Mouse (Mus musculus): ENCODE results near the gene Gm38431. TPM values are rescaled to one million over a fixed set of nuclear protein-coding genes. Genes with fewer than 3 reads are reported as not detected.

Gm38431 gene
- total RNA-seq, 2 experiments from 2014 or later: 2.2 to 4.2 TPM

DNA sequence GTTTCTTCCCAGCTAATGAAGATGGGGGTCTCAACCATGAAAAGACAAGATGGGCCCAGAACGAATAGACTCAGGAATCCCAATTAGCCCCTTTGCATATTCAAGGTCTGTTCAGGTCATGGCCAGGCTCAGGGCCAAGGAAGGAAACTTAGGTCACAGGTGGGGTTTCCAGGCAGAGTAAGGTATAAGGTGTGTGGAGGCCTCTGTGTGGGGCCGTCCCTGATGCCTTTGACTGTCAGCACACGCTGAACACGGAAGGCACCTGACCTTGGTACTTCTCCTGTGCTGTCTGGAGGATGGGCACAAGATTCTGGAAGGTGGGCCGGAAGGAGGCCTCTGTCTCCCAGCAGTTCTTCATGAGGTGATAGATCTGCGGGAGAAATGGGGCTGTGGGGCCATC, 13.0 kb upstream of the Gm38431 start:
- Histone ChIP-seq H3K27ac (no peak overlapping the region), H3K4me3 (no peak overlapping the region)
- intact Hi-C loops (cut with DNase I): no loop called here
- TF ChIP-seq CTCF (IDR thresholded peaks at IDR 0.05): no peak
- DNase-seq (ENCODE audit: extremely low spot score in 1 of 2, low spot score in 2 of 2): no peak

DNA sequence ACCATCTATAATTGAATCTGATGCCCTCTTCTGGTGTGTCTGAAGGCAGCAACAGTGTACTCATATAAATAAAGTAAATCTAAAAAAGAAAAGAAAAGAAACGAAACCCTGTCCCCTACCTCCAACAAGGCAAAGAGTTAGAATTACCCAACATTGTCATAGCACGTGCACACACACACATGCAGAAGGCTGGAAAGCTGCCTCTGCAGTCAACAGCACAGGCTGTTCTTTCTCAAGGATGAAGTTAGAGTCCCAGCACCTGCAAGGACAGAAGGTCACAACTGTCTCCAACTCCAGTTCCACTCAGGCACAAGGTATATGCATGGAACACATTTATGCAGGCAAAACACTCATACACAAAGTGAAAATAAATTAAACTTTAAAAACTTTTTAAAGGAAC, 10.3 kb upstream of the Gm38431 start:
- intact Hi-C loops (cut with DNase I): no loop called here
- H3K4me3 ChIP-seq: no peak overlapping the region
- no peak overlapping the region for H3K27ac ChIP-seq
- TF ChIP-seq CTCF (IDR thresholded peaks at IDR 0.05): no peak
- DNase-seq (ENCODE audit: extremely low spot score in 1 of 2, low spot score in 2 of 2): no peak

DNA sequence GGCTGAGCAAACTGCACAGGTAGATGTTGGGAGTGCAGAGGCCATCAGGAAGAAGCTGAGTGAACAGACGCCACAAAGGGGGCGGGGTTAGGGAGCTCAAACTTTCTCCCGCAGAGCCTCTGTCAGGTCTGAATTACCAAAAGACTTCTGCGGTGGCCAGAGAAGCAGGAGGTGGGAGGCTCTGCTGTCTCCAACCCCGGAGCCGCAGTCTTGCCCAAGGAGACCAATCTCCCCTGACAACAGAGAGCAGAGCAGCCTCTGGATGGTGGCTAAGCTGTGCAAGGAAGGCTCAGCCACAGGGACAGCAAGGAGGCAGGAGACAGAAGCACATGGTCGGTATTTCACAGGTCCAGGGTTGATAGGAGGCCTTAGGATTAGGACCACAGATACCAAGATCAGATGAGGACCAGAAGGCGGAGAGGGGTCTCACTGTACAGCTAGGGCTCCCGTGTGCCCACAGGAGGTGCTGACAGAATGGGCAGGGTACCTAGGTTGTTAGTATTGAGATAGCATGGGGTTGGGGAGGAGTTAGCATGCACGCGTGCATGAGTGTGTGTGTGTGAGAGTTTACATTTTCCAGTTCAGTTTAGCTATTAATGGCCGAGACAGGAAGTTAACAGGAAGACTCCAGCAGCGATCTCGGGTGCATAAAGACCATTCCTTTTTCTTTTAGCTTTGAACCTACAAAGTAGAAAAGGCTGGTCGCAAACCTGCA, 8.8 kb upstream of the Gm38431 start:
- TF ChIP-seq CTCF (IDR thresholded peaks at IDR 0.05): no peak
- DNase-seq (ENCODE audit: extremely low spot score in 1 of 2, low spot score in 2 of 2): no peak
- Histone ChIP-seq H3K4me3 (no peak overlapping the region), H3K27ac (no peak overlapping the region)
- intact Hi-C loops (cut with DNase I): no loop called here

DNA sequence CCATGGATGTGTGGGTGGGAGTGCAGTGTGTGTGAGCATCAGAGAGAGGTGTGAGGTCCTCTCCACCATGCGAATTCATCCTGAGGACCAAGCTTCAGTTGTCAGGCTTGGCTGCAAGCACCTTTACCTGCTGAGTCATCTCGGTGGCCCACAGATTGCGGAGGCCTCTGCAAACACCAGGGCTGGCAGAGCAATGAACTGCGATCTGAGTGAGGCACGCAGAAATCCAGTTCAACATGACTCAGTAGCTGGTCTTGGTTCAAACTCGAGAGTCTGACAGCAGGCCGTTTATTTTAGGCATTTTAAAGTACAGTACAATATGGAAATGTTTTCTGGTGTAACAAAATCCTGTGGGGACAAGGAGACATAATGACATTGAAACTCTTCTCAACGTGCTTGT, 6.0 kb upstream of the Gm38431 start:
- no peak for TF ChIP-seq CTCF (IDR thresholded peaks at IDR 0.05)
- Histone ChIP-seq H3K4me3 (no peak overlapping the region), H3K27ac (peak overlapping the region; percentile 73)
- DNase-seq (ENCODE audit: extremely low spot score in 1 of 2, low spot score in 2 of 2): peak; percentile 50 to 65
- intact Hi-C loops (cut with DNase I): no loop called here

DNA sequence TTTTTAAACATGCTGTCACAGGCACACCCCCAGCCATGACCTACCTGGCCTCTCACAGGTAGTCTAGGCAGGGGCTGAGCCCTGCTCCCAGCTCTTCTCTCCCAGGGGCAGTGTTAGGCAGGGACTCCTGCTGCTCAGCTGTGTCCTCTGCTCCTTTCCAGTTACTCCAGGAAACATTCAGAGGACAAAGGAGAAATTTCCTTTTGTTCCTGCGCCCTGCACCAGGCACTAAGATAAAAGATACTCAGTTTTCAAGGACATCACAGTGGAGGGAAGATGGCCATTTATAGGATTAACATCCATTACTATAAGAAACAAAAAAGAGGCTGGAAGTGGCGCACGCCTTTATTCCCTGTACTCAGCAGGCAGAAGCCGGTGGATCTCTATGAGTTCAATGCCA, 4.2 kb upstream of the Gm38431 start:
- TF ChIP-seq CTCF (IDR thresholded peaks at IDR 0.05): no peak
- no peak for DNase-seq (ENCODE audit: extremely low spot score in 1 of 2, low spot score in 2 of 2)
- intact Hi-C loops (cut with DNase I): no loop called here
- Histone ChIP-seq H3K4me3 (no peak overlapping the region), H3K27ac (no peak overlapping the region)

DNA sequence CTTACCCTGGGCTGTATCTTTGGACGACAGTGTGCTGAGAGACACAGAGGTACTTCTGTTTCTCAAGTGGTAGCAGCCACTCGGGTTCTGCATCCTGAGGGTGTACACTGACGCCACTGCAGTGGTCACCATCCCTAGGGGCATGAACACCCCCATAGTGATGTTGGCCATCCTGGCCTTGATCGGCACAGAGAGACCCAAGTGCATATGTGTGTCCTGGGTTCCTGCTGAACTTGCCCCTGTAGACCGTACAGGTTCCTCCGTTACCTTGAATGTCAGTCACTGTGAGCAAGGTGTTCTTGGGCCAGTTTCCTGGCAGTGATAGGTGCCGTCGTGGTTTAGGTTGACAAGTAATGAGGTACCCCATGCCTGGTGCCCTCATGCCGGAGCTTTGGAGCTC, 1.6 kb upstream of the Gm38431 start:
- DNase-seq (ENCODE audit: extremely low spot score in 1 of 2, low spot score in 2 of 2): no peak
- intact Hi-C loops (cut with DNase I): loop anchor here (5.0 kb wide), 1 partner anchor 61 kb away; the partner anchor contains the start of gene Icam5
- no peak for TF ChIP-seq CTCF (IDR thresholded peaks at IDR 0.05)

DNA sequence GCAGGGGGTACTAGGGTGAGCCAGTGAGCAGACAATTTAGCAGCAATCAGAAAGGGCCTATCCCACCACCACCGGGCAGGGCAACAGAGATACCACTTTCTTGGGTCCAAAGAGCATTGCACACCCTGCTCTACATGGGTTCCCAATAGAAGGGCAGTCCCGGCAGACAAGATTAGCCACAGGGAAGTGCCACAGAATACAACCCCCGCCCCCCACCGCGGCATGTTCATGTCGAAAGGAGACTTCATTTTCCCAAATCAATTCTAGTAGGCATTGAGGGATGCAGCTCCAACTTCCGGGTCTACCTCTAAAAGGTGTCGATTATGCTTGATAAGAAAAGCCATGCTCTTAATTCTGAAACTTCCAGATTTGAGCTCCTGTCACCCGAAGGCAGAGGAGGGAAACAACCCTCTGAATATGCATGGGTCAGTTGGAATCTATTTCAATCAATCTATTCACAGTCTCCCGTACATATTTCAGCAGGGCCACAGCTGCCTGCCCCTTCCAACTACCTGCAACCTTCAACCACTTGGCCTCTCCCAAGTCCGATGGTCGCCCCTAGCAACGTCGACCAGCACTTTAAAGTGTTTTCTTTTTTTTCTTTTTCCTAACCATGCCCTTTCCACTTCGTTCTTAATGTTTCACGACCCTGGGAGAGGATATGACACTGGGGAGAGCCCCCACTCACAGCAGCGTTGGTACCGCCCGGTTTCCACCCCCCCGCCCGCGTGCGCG, 658 bp downstream of the Gm38431 start:
- DNase-seq (ENCODE audit: extremely low spot score in 1 of 2, low spot score in 2 of 2): no peak
- TF ChIP-seq CTCF (IDR thresholded peaks at IDR 0.05): no peak
- peak overlapping the region; percentile 84 for H3K4me3 ChIP-seq
- H3K27ac ChIP-seq: peak overlapping the region; percentile 89
- intact Hi-C loops (cut with DNase I): loop anchor here (5.0 kb wide), 1 partner anchor 59 kb away; the partner anchor contains the start of gene Icam5

More for the DNA sequence above, 1.6 kb upstream of the Gm38431 start:
- no peak overlapping the region for H3K27ac ChIP-seq
- H3K4me3 ChIP-seq: no peak overlapping the region

DNA sequence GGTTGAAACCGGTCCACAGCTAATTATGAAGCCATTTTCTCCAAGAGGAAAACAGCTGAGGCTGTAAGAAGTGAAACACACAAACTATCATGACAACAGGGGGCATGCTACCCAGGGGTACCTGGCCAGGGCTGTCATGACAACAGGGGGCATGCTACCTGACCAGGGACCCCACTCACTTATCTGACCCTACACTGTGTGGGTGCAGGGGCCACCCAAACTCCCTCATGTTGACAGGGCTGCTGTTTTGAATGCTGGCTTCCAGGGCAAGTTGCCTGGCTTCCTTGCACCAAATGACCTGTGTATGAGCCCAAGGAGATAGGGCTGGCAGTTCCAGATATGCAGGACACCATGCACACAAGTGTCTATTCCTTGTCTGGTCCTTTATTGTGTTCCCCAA, 1.3 kb downstream of the Gm38431 start:
- no peak for DNase-seq (ENCODE audit: extremely low spot score in 1 of 2, low spot score in 2 of 2)
- TF ChIP-seq CTCF (IDR thresholded peaks at IDR 0.05): no peak
- Histone ChIP-seq H3K27ac (no peak overlapping the region), H3K4me3 (peak overlapping the region; percentile 84)
- intact Hi-C loops (cut with DNase I): loop anchor here (5.0 kb wide), 1 partner anchor 58 kb away; the partner anchor contains the start of gene Icam5

DNA sequence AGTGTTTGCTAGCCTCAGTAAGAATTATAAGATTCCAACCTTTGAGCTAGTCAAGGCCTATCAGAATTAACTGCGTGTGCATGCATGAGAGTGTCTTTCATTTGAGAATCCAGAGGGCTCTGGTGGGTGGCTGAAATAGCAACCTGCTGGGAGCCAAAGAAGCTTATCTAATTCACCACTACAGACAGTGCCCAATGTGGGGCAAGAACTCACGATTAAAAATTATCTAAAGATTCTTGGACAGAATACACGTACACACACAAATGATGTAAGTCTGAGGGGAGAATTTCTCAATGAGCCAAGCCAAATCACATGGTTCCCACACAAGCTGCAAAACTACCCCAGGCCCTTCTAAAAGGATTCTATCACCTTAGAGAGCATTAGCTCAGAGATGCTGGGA, 8.5 kb downstream of the Gm38431 start:
- intact Hi-C loops (cut with DNase I): no loop called here
- no peak for DNase-seq (ENCODE audit: extremely low spot score in 1 of 2, low spot score in 2 of 2)
- no peak overlapping the region for H3K4me3 ChIP-seq
- H3K27ac ChIP-seq: no peak overlapping the region
- no peak for TF ChIP-seq CTCF (IDR thresholded peaks at IDR 0.05)

DNA sequence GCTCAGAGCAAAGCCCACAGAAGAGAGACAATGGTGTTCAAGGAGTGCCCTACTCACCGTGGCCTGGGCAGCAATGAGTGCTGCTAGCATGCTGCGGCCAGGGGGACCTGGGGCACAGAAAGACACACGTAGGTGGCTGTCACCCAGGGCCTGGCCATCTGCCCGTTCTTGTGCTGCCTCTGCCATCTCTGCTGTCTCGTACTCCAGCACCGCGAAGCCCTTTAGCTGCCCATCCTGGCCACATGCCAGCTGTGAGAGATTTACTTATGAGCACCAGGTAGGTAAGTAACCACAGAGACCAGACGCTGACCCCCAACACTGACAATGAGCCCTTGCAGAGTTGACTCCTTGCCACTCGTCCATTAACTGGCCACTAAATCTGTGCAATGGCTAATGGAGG, 10.7 kb downstream of the Gm38431 start:
- intact Hi-C loops (cut with DNase I): no loop called here
- no peak for DNase-seq (ENCODE audit: extremely low spot score in 1 of 2, low spot score in 2 of 2)
- Histone ChIP-seq H3K4me3 (no peak overlapping the region), H3K27ac (no peak overlapping the region)
- no peak for TF ChIP-seq CTCF (IDR thresholded peaks at IDR 0.05)

DNA sequence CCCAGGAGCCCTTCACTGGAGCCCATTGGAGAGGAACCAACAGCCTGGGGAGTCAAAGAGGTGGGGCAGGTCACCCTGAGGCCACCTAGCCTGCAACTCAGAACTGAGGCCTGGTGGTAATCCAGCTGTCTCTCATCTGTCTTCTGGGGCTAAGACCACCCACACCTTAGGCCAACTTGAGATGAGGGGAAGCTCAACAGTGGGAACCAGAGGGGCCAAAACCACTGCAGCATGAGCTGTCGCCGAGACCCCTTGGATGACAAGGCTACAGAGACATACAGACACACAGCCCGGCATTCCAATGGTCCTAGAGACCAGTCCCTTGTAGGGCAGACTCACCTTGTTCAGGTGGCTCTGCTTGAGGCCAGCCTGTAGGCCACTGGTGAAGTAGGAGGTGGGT, 16.2 kb downstream of the Gm38431 start:
- Histone ChIP-seq H3K27ac (no peak overlapping the region), H3K4me3 (no peak overlapping the region)
- DNase-seq (ENCODE audit: extremely low spot score in 1 of 2, low spot score in 2 of 2): no peak
- intact Hi-C loops (cut with DNase I): no loop called here
- no peak for TF ChIP-seq CTCF (IDR thresholded peaks at IDR 0.05)

DNA sequence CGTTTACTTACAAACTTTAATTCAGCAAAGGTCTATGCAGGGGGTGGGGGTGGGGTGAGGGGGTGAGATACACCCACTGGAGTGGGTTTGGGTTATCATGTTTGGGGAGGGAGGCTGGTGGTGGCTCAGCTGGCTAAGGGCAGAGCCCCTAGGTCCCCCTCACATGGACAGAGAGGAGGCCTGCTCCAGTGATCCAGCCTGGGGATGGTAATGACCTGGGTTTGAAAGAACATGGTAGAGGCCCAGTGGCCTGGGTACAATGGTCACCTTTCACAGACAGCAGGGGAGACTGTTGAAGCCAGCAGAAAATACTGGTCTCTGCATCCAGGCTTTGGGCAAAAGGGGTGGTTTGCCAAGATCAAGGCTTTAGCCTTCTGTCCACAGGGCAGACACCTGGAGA, 17.6 kb downstream of the Gm38431 start:
- H3K4me3 ChIP-seq: no peak overlapping the region
- TF ChIP-seq CTCF (IDR thresholded peaks at IDR 0.05): no peak
- DNase-seq (ENCODE audit: extremely low spot score in 1 of 2, low spot score in 2 of 2): no peak
- intact Hi-C loops (cut with DNase I): loop anchor here (5.0 kb wide), 1 partner anchor 177 kb away; the partner anchor contains the start of gene Eif3g
- no peak overlapping the region for H3K27ac ChIP-seq
